Mouse (Mus musculus) neural tube, embryonic 15.5 days (tissue): ENCODE measurements at regions not wholly inside any gene's neighbourhood (a gene's known extent, or its start where the extent isn't known, plus 50 kb on each side); places are given as distances from the start of the nearest gene placed in this dataset.
A peak's percentile ranks its signal among the peaks of the same experiment; 100 is the strongest.

Experiments used
- ATAC-seq: fragments of 200-750 bp; cut with Nextera tagmentation; 2 replicates; pipeline ENCODE4 v1.8.0; 2017; ENCODE audit warnings: mild to moderate bottlenecking, moderate TSS enrichment, moderate library complexity; ENCODE audit not compliant: low FRiP score
- H3K27ac ChIP-seq: fragments of 300-500 bp; sonication (generic); replicated peaks from 2 replicates; pipeline ENCODE4 v1.5.1; 2015; ENCODE audit warnings: mild to moderate bottlenecking, inconsistent platforms
- H3K27me3 ChIP-seq: fragments of 300-500 bp; sonication (generic); replicated peaks from 2 replicates; pipeline ENCODE4 v1.6.1; 2015; ENCODE audit warnings: inconsistent platforms
- H3K36me3 ChIP-seq: fragments of 300-500 bp; sonication (generic); 2 replicates; pipeline ENCODE4 v1.6.1; 2015; ENCODE audit warnings: inconsistent platforms
- H3K4me1 ChIP-seq: fragments of 300-500 bp; sonication (generic); 2 replicates; pipeline ENCODE4 v1.6.1; 2015; ENCODE audit warnings: inconsistent platforms
- H3K4me2 ChIP-seq: fragments of 300-500 bp; sonication (generic); 2 replicates; pipeline ENCODE4 v1.6.1; 2015; ENCODE audit warnings: inconsistent platforms, mild to moderate bottlenecking, moderate library complexity
- H3K4me3 ChIP-seq: fragments of 300-500 bp; sonication (generic); replicated peaks from 2 replicates; pipeline ENCODE4 v1.5.1; 2015; ENCODE audit warnings: mild to moderate bottlenecking, inconsistent platforms
- H3K9ac ChIP-seq: fragments of 300-500 bp; sonication (generic); replicated peaks from 2 replicates; pipeline ENCODE4 v1.6.1; 2015; ENCODE audit warnings: mild to moderate bottlenecking, inconsistent platforms
- H3K9me3 ChIP-seq: fragments of 300-500 bp; sonication (generic); replicated peaks from 2 replicates; pipeline ENCODE4 v1.6.1; 2016; ENCODE audit warnings: inconsistent platforms
- WGBS: fragments of 180-500 bp; shearing (Covaris S2); methylation state at CpG from one replicate; pipeline ENCODE4 v1.1.7; 2015; ENCODE audit warnings: mixed read lengths; 5-methylcytosine and 5-hydroxymethylcytosine counted together

GRCm38 (mm10) chr1:45100966-45101365 is 210.4 kb upstream of the Col3a1 start:
- Histone ChIP-seq H3K36me3 (no peaks in the 10 kb centered on the region), H3K4me1 (no peaks in the 10 kb centered on the region), H3K9me3 (no peaks in the 10 kb centered on the region), H3K27me3 (no peaks in the 10 kb centered on the region), H3K27ac (no peak overlapping the region), H3K4me3 (no peak overlapping the region), H3K4me2 (no peak overlapping the region), H3K9ac (no peak overlapping the region)
- ATAC-seq = no peak

GRCm38 (mm10) chr1:45116409-45117144 is 194.8 kb upstream of the Col3a1 start:
- Histone ChIP-seq H3K4me1 (no peaks in the 10 kb centered on the region), H3K4me3 (no peak overlapping the region), H3K9ac (no peak overlapping the region), H3K9me3 (no peaks in the 10 kb centered on the region), H3K36me3 (no peaks in the 10 kb centered on the region), H3K27me3 (no peaks in the 10 kb centered on the region), H3K27ac (no peak overlapping the region), H3K4me2 (no peak overlapping the region)
- 0 out of 2 replicates have a peak, but pooled peaks have one; percentile 35 for ATAC-seq
- 68% methylated on average over 1 of the region's 1 CpGs for WGBS

GRCm38 (mm10) chr1:45135152-45135714 is 176.1 kb upstream of the Col3a1 start:
- H3K4me3 ChIP-seq = no peak overlapping the region
- no peaks in the 10 kb centered on the region for H3K9me3 ChIP-seq
- H3K9ac ChIP-seq = no peak overlapping the region
- no peak overlapping the region for H3K4me2 ChIP-seq
- no peaks in the 10 kb centered on the region for H3K4me1 ChIP-seq
- H3K27ac ChIP-seq = no peak overlapping the region
- H3K27me3 ChIP-seq = no peaks in the 10 kb centered on the region
- no peaks in the 10 kb centered on the region for H3K36me3 ChIP-seq
- WGBS = 55% methylated on average over 6 of the region's 7 CpGs
- no peak for ATAC-seq

- H3K4me3 ChIP-seq = no peak overlapping the region
- H3K9ac ChIP-seq = no peak overlapping the region
- H3K4me1 ChIP-seq = no peaks in the 10 kb centered on the region
- H3K4me2 ChIP-seq = no peak overlapping the region
- no peak for ATAC-seq
- no peaks in the 10 kb centered on the region for H3K36me3 ChIP-seq
- no peak overlapping the region for H3K27ac ChIP-seq
- H3K9me3 ChIP-seq = no peaks in the 10 kb centered on the region
- H3K27me3 ChIP-seq = no peaks in the 10 kb centered on the region
- 82% methylated on average over 2 of the region's 2 CpGs for WGBS
Observed at GRCm38 (mm10) chr1:45147019-45147418, 164.3 kb upstream of the Col3a1 start.

DNA sequence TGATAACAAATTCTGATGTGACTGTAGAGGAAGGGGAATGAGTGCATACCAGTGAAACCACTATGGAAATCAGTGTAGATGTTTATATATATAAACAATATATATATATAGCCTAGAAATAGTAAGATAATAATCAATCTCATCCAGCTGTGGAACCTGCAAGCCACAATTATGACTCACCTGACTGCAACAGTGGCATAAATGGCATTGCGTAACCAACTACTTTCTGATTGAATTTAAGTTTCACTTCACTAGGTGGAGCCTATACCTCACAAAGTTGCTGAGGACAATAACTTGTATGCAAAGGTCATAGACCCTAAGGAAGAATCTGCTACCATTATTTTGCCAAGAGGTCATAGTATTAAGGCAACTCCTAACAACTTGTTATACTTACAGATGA is 129.7 kb upstream of the Col3a1 start:
- Histone ChIP-seq H3K9ac (no peak overlapping the region), H3K4me2 (no peak overlapping the region), H3K4me3 (no peak overlapping the region), H3K27ac (no peak overlapping the region), H3K36me3 (no peaks in the 10 kb centered on the region), H3K4me1 (no peaks in the 10 kb centered on the region), H3K9me3 (no peaks in the 10 kb centered on the region), H3K27me3 (no peaks in the 10 kb centered on the region)
- 97% methylated on average over 1 of the region's 1 CpGs for WGBS
- ATAC-seq = no peak

- Histone ChIP-seq H3K9me3 (no peaks in the 10 kb centered on the region), H3K4me3 (no peak overlapping the region), H3K4me2 (no peak overlapping the region), H3K27ac (no peak overlapping the region), H3K27me3 (no peaks in the 10 kb centered on the region), H3K4me1 (no peaks in the 10 kb centered on the region), H3K36me3 (no peaks in the 10 kb centered on the region), H3K9ac (no peak overlapping the region)
- no peak for ATAC-seq
Observed at GRCm38 (mm10) chr1:45185341-45185740, 126.0 kb upstream of the Col3a1 start.

GRCm38 (mm10) chr1:45207926-45208325 is 103.4 kb upstream of the Col3a1 start:
- no peak overlapping the region for H3K27ac ChIP-seq
- no peak for ATAC-seq
- H3K9ac ChIP-seq = no peak overlapping the region
- H3K4me2 ChIP-seq = no peak overlapping the region
- no peaks in the 10 kb centered on the region for H3K4me1 ChIP-seq
- H3K4me3 ChIP-seq = no peak overlapping the region
- H3K27me3 ChIP-seq = no peaks in the 10 kb centered on the region
- no peaks in the 10 kb centered on the region for H3K36me3 ChIP-seq
- 94% methylated on average over 2 of the region's 2 CpGs for WGBS
- H3K9me3 ChIP-seq = no peaks in the 10 kb centered on the region

GRCm38 (mm10) chr1:45216272-45216671 is 95.1 kb upstream of the Col3a1 start:
- whole genome bisulfite sequencing = 76% methylated on average over 1 of the region's 1 CpGs
- H3K36me3 ChIP-seq = no peaks in the 10 kb centered on the region
- H3K9ac ChIP-seq = no peak overlapping the region
- H3K4me2 ChIP-seq = no peak overlapping the region
- H3K27ac ChIP-seq = no peak overlapping the region
- H3K4me1 ChIP-seq = no peaks in the 10 kb centered on the region
- no peaks in the 10 kb centered on the region for H3K27me3 ChIP-seq
- H3K9me3 ChIP-seq = no peaks in the 10 kb centered on the region
- H3K4me3 ChIP-seq = no peak overlapping the region
- ATAC-seq = no peak
